Mouse (Mus musculus) ES-E14 (cell line): ENCODE measurements around the gene Mrps31.

Experiments
- CHD2 ChIP-seq: IDR thresholded peaks from 2 replicates; pipeline ENCODE4 v1.6.1; 2014; ENCODE audit warnings: mild to moderate bottlenecking, low read depth, low read length, inconsistent platforms
- MAFK ChIP-seq: IDR thresholded peaks from 2 replicates; pipeline ENCODE4 v1.6.1; 2014; ENCODE audit warnings: mild to moderate bottlenecking, low read depth, low read length, inconsistent platforms; ENCODE audit not compliant: insufficient read depth
- ZC3H11A ChIP-seq: IDR thresholded peaks from 2 replicates; pipeline ENCODE4 v1.6.1; 2012; ENCODE audit warnings: low read depth, mild to moderate bottlenecking, inconsistent platforms, low read length, borderline replicate concordance
- ZNF384 ChIP-seq: IDR thresholded peaks from 2 replicates; pipeline ENCODE4 v1.6.1; 2012; ENCODE audit warnings: low read depth, low read length, inconsistent platforms

- TF ChIP-seq CHD2 (no peak), ZNF384 (no peak), ZC3H11A (no peak), MAFK (no peak)
These were observed 11.8 kb upstream of the Mrps31 start for GRCm38 (mm10) chr8:22399285-22399880.
